Mouse (Mus musculus): ENCODE data around the gene Plekhg5.

DNA sequence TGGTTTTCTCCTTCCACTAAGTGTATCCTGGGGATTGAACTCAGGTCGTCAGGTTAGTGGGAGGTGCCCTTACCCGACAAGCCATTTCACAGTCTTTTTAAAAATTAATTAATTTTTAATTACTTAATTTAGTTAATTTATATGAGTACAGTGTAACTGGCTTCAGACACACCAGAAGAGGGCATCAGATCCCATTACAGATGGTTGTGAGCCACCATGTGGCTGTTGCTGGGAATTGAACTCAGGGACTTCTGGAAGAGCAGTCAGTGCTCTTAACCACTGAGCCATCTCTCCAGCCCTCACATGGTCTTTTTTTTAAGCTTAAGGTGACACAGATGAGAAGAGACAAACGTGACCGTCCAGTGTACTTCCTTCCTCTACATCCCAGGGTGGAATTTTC is 82.7 kb downstream of the Plekhg5 start:
- TF ChIP-seq TCF12 (IDR thresholded peaks at IDR 0.05; ENCODE audit: low read depth, low read length), result no peak
- no peak for TF ChIP-seq MAX (IDR thresholded peaks at IDR 0.05; ENCODE audit: low read length)
- TF ChIP-seq CTCF (conservative IDR thresholded peaks at IDR 0.05 in 1 of 2, IDR thresholded peaks at IDR 0.05 in 1 of 2; ENCODE audit: low read depth in 2 of 2, low read length in 2 of 2), result peak in 1 of 2 experiments; percentile 65; a peak in 2 of 4 replicates
- no peak for TF ChIP-seq MAFK (IDR thresholded peaks at IDR 0.05; ENCODE audit: insufficient replicate concordance, low read length)
- TF ChIP-seq RAD21 (IDR thresholded peaks at IDR 0.05; ENCODE audit: low read depth, low read length), result no peak
- TF ChIP-seq EP300 (IDR thresholded peaks at IDR 0.05; ENCODE audit: low read length), result no peak
- no peak for TF ChIP-seq ZC3H11A (IDR thresholded peaks at IDR 0.05; ENCODE audit: low read depth, low read length)
